Mouse (Mus musculus): ENCODE measurements around the gene Map3k13. TPM values are rescaled to one million over a fixed set of nuclear protein-coding genes. Genes with fewer than 3 reads are reported as not detected.
A peak's percentile ranks its signal among the peaks of the same experiment; 100 is the strongest.

Map3k13 gene
- polyA plus RNA-seq, 1 experiment = 0.12 TPM

GRCm38 (mm10) chr16:21778293-21778866 lies 15.8 kb upstream of the Map3k13 start:
- no peaks in the 10 kb centered on the region for H3K79me2 ChIP-seq (ENCODE audit: control insufficient read depth, insufficient read depth)
- TF ChIP-seq MAX (IDR thresholded peaks at IDR 0.05) (no peak), MYOG (IDR thresholded peaks at IDR 0.05; ENCODE audit: control insufficient read depth, extremely low read depth, insufficient read length) (no peak), CEBPB (IDR thresholded peaks at IDR 0.05; ENCODE audit: low read depth) (no peak), MYOD1 (IDR thresholded peaks at IDR 0.05; ENCODE audit: control insufficient read depth, insufficient read length, low read depth) (no peak), FOSL1 (IDR thresholded peaks at IDR 0.05; ENCODE audit: insufficient read depth, low read length, poor library complexity, severe bottlenecking) (no peak), CTCF (IDR thresholded peaks at IDR 0.05; ENCODE audit: control insufficient read depth, insufficient read depth, insufficient read length) (no peak), USF1 (IDR thresholded peaks at IDR 0.05; ENCODE audit: low read depth) (no peak)
- no peak overlapping the region for H3K4me3 ChIP-seq (ENCODE audit: insufficient read depth, poor library complexity, severe bottlenecking)
- H3K36me3 ChIP-seq (ENCODE audit: control insufficient read depth, insufficient read depth) = no peaks in the 10 kb centered on the region
- no peak overlapping the region for H3ac ChIP-seq (ENCODE audit: control insufficient read depth, insufficient read length, low read depth)
- peaks cover 5% of the 10 kb centered on the region for H3K27me3 ChIP-seq (ENCODE audit: control insufficient read depth, insufficient read depth, insufficient read length)
- no peaks in the 10 kb centered on the region for H3K79me3 ChIP-seq (ENCODE audit: low read depth)

DNA sequence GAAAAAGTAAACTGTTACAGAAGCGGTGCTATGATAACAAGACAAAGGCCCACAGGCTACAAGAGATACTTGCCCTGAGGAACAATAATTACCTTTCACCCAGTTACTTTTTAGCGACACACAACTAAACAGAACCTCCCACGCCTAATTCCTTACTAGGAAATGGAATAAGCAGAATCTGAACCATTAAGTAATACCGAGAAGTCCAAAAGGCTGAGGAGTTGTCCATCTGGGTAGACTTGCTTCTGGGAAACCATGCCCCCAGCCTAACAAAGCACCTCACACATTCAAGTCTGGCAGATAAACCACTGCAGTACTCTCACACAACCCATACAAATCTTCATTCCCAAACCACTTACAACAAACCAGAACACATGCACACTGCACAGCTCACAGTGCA lies 15.0 kb upstream of the Map3k13 start:
- TF ChIP-seq CEBPB (IDR thresholded peaks at IDR 0.05; ENCODE audit: low read depth) (no peak), FOSL1 (IDR thresholded peaks at IDR 0.05; ENCODE audit: insufficient read depth, low read length, poor library complexity, severe bottlenecking) (no peak), MYOD1 (IDR thresholded peaks at IDR 0.05; ENCODE audit: control insufficient read depth, insufficient read length, low read depth) (no peak), USF1 (IDR thresholded peaks at IDR 0.05; ENCODE audit: low read depth) (no peak), MAX (IDR thresholded peaks at IDR 0.05) (no peak)
- H3K79me2 ChIP-seq (ENCODE audit: control insufficient read depth, insufficient read depth) = no peaks in the 10 kb centered on the region
- H3K27me3 ChIP-seq (ENCODE audit: control insufficient read depth, insufficient read depth, insufficient read length) = peaks cover 5% of the 10 kb centered on the region
- no peak overlapping the region for H3K4me3 ChIP-seq (ENCODE audit: insufficient read depth, poor library complexity, severe bottlenecking)
- H3K36me3 ChIP-seq (ENCODE audit: control insufficient read depth, insufficient read depth) = no peaks in the 10 kb centered on the region
- H3K79me3 ChIP-seq (ENCODE audit: low read depth) = no peaks in the 10 kb centered on the region
- H3ac ChIP-seq (ENCODE audit: control insufficient read depth, insufficient read length, low read depth) = no peak overlapping the region

- Histone ChIP-seq H3K79me2 (ENCODE audit: control insufficient read depth, insufficient read depth) (no peaks in the 10 kb centered on the region), H3K36me3 (ENCODE audit: control insufficient read depth, insufficient read depth) (no peaks in the 10 kb centered on the region), H3K27me3 (ENCODE audit: control insufficient read depth, insufficient read depth, insufficient read length) (no peaks in the 10 kb centered on the region), H3K4me3 (ENCODE audit: insufficient read depth, poor library complexity, severe bottlenecking) (no peak overlapping the region), H3K79me3 (ENCODE audit: low read depth) (no peaks in the 10 kb centered on the region), H3ac (ENCODE audit: control insufficient read depth, insufficient read length, low read depth) (no peak overlapping the region)
- no peak for TF ChIP-seq CEBPB (IDR thresholded peaks at IDR 0.05; ENCODE audit: low read depth)
- no peak for TF ChIP-seq MAX (IDR thresholded peaks at IDR 0.05)
- no peak for TF ChIP-seq MYOG (IDR thresholded peaks at IDR 0.05; ENCODE audit: control insufficient read depth, extremely low read depth, insufficient read length)
- no peak for TF ChIP-seq FOSL1 (IDR thresholded peaks at IDR 0.05; ENCODE audit: insufficient read depth, low read length, poor library complexity, severe bottlenecking)
- TF ChIP-seq CTCF (IDR thresholded peaks at IDR 0.05; ENCODE audit: control insufficient read depth, insufficient read depth, insufficient read length) = no peak
- no peak for TF ChIP-seq USF1 (IDR thresholded peaks at IDR 0.05; ENCODE audit: low read depth)
- no peak for TF ChIP-seq MYOD1 (IDR thresholded peaks at IDR 0.05; ENCODE audit: control insufficient read depth, insufficient read length, low read depth)
These were observed 12.9 kb upstream of the Map3k13 start for GRCm38 (mm10) chr16:21781277-21781676.

- TF ChIP-seq USF1 (IDR thresholded peaks at IDR 0.05; ENCODE audit: low read depth) = no peak
- no peak for TF ChIP-seq CEBPB (IDR thresholded peaks at IDR 0.05; ENCODE audit: low read depth)
- no peak for TF ChIP-seq MYOD1 (IDR thresholded peaks at IDR 0.05; ENCODE audit: control insufficient read depth, insufficient read length, low read depth)
- TF ChIP-seq FOSL1 (IDR thresholded peaks at IDR 0.05; ENCODE audit: insufficient read depth, low read length, poor library complexity, severe bottlenecking) = no peak
- no peak for TF ChIP-seq MYOG (IDR thresholded peaks at IDR 0.05; ENCODE audit: control insufficient read depth, extremely low read depth, insufficient read length)
- Histone ChIP-seq H3K4me3 (ENCODE audit: insufficient read depth, poor library complexity, severe bottlenecking) (no peak overlapping the region), H3K79me2 (ENCODE audit: control insufficient read depth, insufficient read depth) (no peaks in the 10 kb centered on the region), H3K36me3 (ENCODE audit: control insufficient read depth, insufficient read depth) (no peaks in the 10 kb centered on the region), H3ac (ENCODE audit: control insufficient read depth, insufficient read length, low read depth) (no peak overlapping the region), H3K79me3 (ENCODE audit: low read depth) (no peaks in the 10 kb centered on the region), H3K27me3 (ENCODE audit: control insufficient read depth, insufficient read depth, insufficient read length) (no peaks in the 10 kb centered on the region)
These were observed 12.3 kb upstream of the Map3k13 start for GRCm38 (mm10) chr16:21781895-21782294.

- Histone ChIP-seq H3K36me3 (ENCODE audit: control insufficient read depth, insufficient read depth) (no peaks in the 10 kb centered on the region), H3K79me2 (ENCODE audit: control insufficient read depth, insufficient read depth) (no peaks in the 10 kb centered on the region), H3K27me3 (ENCODE audit: control insufficient read depth, insufficient read depth, insufficient read length) (no peaks in the 10 kb centered on the region), H3ac (ENCODE audit: control insufficient read depth, insufficient read length, low read depth) (no peak overlapping the region), H3K4me3 (ENCODE audit: insufficient read depth, poor library complexity, severe bottlenecking) (no peak overlapping the region), H3K79me3 (ENCODE audit: low read depth) (no peaks in the 10 kb centered on the region)
- no peak for TF ChIP-seq FOSL1 (IDR thresholded peaks at IDR 0.05; ENCODE audit: insufficient read depth, low read length, poor library complexity, severe bottlenecking)
- no peak for TF ChIP-seq MYOD1 (IDR thresholded peaks at IDR 0.05; ENCODE audit: control insufficient read depth, insufficient read length, low read depth)
- TF ChIP-seq USF1 (IDR thresholded peaks at IDR 0.05; ENCODE audit: low read depth) = no peak
- no peak for TF ChIP-seq CTCF (IDR thresholded peaks at IDR 0.05; ENCODE audit: control insufficient read depth, insufficient read depth, insufficient read length)
- TF ChIP-seq MYOG (IDR thresholded peaks at IDR 0.05; ENCODE audit: control insufficient read depth, extremely low read depth, insufficient read length) = no peak
These were observed 11.3 kb upstream of the Map3k13 start for GRCm38 (mm10) chr16:21782807-21783206.

- Histone ChIP-seq H3K79me3 (ENCODE audit: low read depth) (no peaks in the 10 kb centered on the region), H3K79me2 (ENCODE audit: control insufficient read depth, insufficient read depth) (no peaks in the 10 kb centered on the region)
These were observed 9.1 kb upstream of the Map3k13 start for GRCm38 (mm10) chr16:21785000-21785399.

More at GRCm38 (mm10) chr16:21785000-21785399, 9.1 kb upstream of the Map3k13 start:
- H3K36me3 ChIP-seq (ENCODE audit: control insufficient read depth, insufficient read depth) = no peaks in the 10 kb centered on the region
- H3K27me3 ChIP-seq (ENCODE audit: control insufficient read depth, insufficient read depth, insufficient read length) = no peaks in the 10 kb centered on the region
- no peak overlapping the region for H3ac ChIP-seq (ENCODE audit: control insufficient read depth, insufficient read length, low read depth)
- TF ChIP-seq USF1 (IDR thresholded peaks at IDR 0.05; ENCODE audit: low read depth) (peak; percentile 51), MYOD1 (IDR thresholded peaks at IDR 0.05; ENCODE audit: control insufficient read depth, insufficient read length, low read depth) (no peak), CEBPB (IDR thresholded peaks at IDR 0.05; ENCODE audit: low read depth) (no peak)
- no peak overlapping the region for H3K4me3 ChIP-seq (ENCODE audit: insufficient read depth, poor library complexity, severe bottlenecking)
